Mouse (Mus musculus) testis, adult 2 months (tissue): Measurements from ENCODE around the gene Olfr974. TPM values are rescaled to one million over a fixed set of nuclear protein-coding genes. Genes with fewer than 3 reads are reported as not detected.

ENCODE experiments used
- H3K27ac ChIP-seq: fragments of 200-500 bp; 2 replicates; pipeline ENCODE4 v1.5.1; 2012; ENCODE audit warnings: low read depth, low read length; ENCODE audit not compliant: control insufficient read depth, insufficient read depth
- H3K27me3 ChIP-seq: fragments of 200-500 bp; 2 replicates; pipeline ENCODE4 v1.6.1; 2012; ENCODE audit warnings: mild to moderate bottlenecking, low read length, moderate library complexity; ENCODE audit not compliant: control insufficient read depth, insufficient read depth
- H3K36me3 ChIP-seq: fragments of 200-500 bp; 2 replicates; pipeline ENCODE4 v1.6.1; 2012; ENCODE audit warnings: mild to moderate bottlenecking, low read length; ENCODE audit not compliant: control insufficient read depth, insufficient read depth
- H3K4me1 ChIP-seq: fragments of 200-500 bp; 2 replicates; pipeline ENCODE4 v1.6.1; 2012; ENCODE audit warnings: low read length; ENCODE audit not compliant: control insufficient read depth, insufficient read depth
- H3K4me3 ChIP-seq: fragments of 200-500 bp; 2 replicates; pipeline ENCODE4 v1.5.1; 2012; ENCODE audit warnings: low read depth, mild to moderate bottlenecking, low read length, moderate library complexity, mixed read lengths; ENCODE audit not compliant: control insufficient read depth
- CTCF ChIP-seq: fragments of 200-500 bp; IDR thresholded peaks from 2 replicates; pipeline ENCODE4 v1.5.1; 2012; ENCODE audit warnings: low read depth, mild to moderate bottlenecking, inconsistent platforms, low read length, moderate library complexity; ENCODE audit not compliant: control insufficient read depth, insufficient read depth, insufficient replicate concordance
- POLR2A ChIP-seq: fragments of 200-500 bp; IDR thresholded peaks from 2 replicates; pipeline ENCODE4 v1.6.1; 2012; ENCODE audit warnings: low read depth, mild to moderate bottlenecking, inconsistent platforms, low read length, moderate library complexity; ENCODE audit not compliant: control insufficient read depth
- polyA plus RNA-seq: library from polyadenylated mRNA; depleted of rRNA; stranded (reverse); fragments of >200 nt; gene quantifications from 2 replicates; pipeline ENCODE4 v1.2.3, GENCODE M21; 2012; rRNA removed

Olfr974 gene
- polyA plus RNA-seq, 1 experiment, result not detected

DNA sequence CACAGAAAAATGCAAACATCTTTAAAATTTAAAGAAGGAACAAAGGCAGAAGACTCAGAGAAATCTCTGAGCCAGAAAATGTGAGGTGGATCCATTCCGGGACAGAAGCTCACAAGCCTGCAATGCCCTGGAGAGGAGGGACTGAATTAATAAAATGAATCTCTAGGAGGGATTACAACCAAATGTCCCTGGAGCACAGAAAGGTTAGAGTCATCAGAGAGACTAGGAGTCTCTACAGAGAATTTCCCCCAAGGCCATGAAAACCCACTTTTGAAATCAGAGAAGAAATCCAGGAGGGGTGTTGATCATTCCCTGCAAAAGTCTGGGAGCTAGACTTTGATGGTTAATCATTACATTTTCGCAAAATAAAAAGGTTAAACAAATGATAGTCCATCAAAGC is 54.5 kb downstream of the Olfr974 start, which contains the start of gene Olfr978:
Gene Olfr978 (plus strand): TSS at position 301 of the 400 bp plus-strand sequence.
- no peak for TF ChIP-seq CTCF
- no peak for TF ChIP-seq POLR2A
- H3K4me3 ChIP-seq, result no peak within 1 kb of the TSS
- no peaks in the 10 kb centered on the region for H3K27me3 ChIP-seq
- no peaks in the 10 kb centered on the region for H3K36me3 ChIP-seq
- no peak within 1 kb of the TSS for H3K27ac ChIP-seq
- H3K4me1 ChIP-seq, result no peaks in the 10 kb centered on the region

Other genes starting within 250 kb of the Olfr974 start
- gene Olfr149, start 230.4 kb upstream of the Olfr974 start, polyA plus RNA-seq, result not detected in 2 replicates
- not detected in 2 replicates for gene Olfr965, start 226.1 kb upstream of the Olfr974 start, polyA plus RNA-seq
- not detected in 2 replicates for gene Olfr150, start 206.5 kb upstream of the Olfr974 start, polyA plus RNA-seq
- not detected in 2 replicates for gene Olfr967, start 191.3 kb upstream of the Olfr974 start, polyA plus RNA-seq
- gene Olfr968, start 154.2 kb upstream of the Olfr974 start, polyA plus RNA-seq, result not detected in 2 replicates
- not detected in 2 replicates for gene Olfr969, start 146.6 kb upstream of the Olfr974 start, polyA plus RNA-seq
- gene Olfr970, start 128.6 kb upstream of the Olfr974 start, polyA plus RNA-seq, result not detected in 2 replicates
- gene Olfr971, start 100.6 kb upstream of the Olfr974 start, polyA plus RNA-seq, result not detected in 2 replicates
- gene Olfr972, start 71.1 kb upstream of the Olfr974 start, polyA plus RNA-seq, result not detected in 2 replicates
- gene Olfr229, start 30.2 kb upstream of the Olfr974 start, polyA plus RNA-seq, result not detected in 2 replicates
- gene Olfr975, start 14.5 kb downstream of the Olfr974 start, polyA plus RNA-seq, result 0.79 and 1.0 TPM in 2 replicates
- gene Olfr976, start 23.6 kb downstream of the Olfr974 start, polyA plus RNA-seq, result 0.52 and 0.57 TPM in 2 replicates
- not detected in 2 replicates for gene Olfr978, start 54.6 kb downstream of the Olfr974 start, polyA plus RNA-seq
- gene Olfr979, start 66.0 kb downstream of the Olfr974 start, polyA plus RNA-seq, result 0.83 and 0.95 TPM in 2 replicates
- gene Olfr980, start 72.1 kb downstream of the Olfr974 start, polyA plus RNA-seq, result 0.15 and 0.36 TPM in 2 replicates
- gene Olfr981, start 84.0 kb downstream of the Olfr974 start, polyA plus RNA-seq, result 0.11 TPM in 1 of 2 replicates, not detected in the other
- gene Olfr982, start 136.3 kb downstream of the Olfr974 start, polyA plus RNA-seq, result not detected in 2 replicates
- gene Olfr983, start 156.1 kb downstream of the Olfr974 start, polyA plus RNA-seq, result not detected in 2 replicates
- gene Olfr984, start 176.7 kb downstream of the Olfr974 start, polyA plus RNA-seq, result not detected in 2 replicates
- gene Olfr985, start 192.7 kb downstream of the Olfr974 start, polyA plus RNA-seq, result not detected in 2 replicates
- gene Tmem225, start 210.6 kb downstream of the Olfr974 start, polyA plus RNA-seq, result 85.4 and 129 TPM in 2 replicates
- not detected in 2 replicates for gene Olfr986, start 243.4 kb downstream of the Olfr974 start, polyA plus RNA-seq